Mouse (Mus musculus): ENCODE measurements around the gene Hephl1. TPM values are rescaled to one million over a fixed set of nuclear protein-coding genes. Genes with fewer than 3 reads are reported as not detected.

Gene Hephl1
- total RNA-seq, 2 experiments from 2014 or later = not detected

GRCm38 (mm10) chr9:15064176-15064575 is 47.7 kb downstream of the Hephl1 start:
- DNase-seq (ENCODE audit: low spot score in 2 of 2) = no peak
- intact Hi-C loops (cut with DNase I) = no loop called here

GRCm38 (mm10) chr9:15060847-15061246 is 51.1 kb downstream of the Hephl1 start:
- intact Hi-C loops (cut with DNase I) = no loop called here
- no peak for DNase-seq (ENCODE audit: low spot score in 2 of 2)

- no peak for DNase-seq (ENCODE audit: low spot score in 2 of 2)
- intact Hi-C loops (cut with DNase I) = no loop called here
Measured at GRCm38 (mm10) chr9:15060026-15060425, 51.9 kb downstream of the Hephl1 start.

- intact Hi-C loops (cut with DNase I) = no loop called here
- DNase-seq (ENCODE audit: low spot score in 2 of 2) = no peak
Measured at GRCm38 (mm10) chr9:15045740-15046139, 66.2 kb downstream of the Hephl1 start.

GRCm38 (mm10) chr9:15045084-15045669 is 66.7 kb downstream of the Hephl1 start, which contains the start of gene Panx1:
Gene Panx1 (minus strand): TSS chr9:15045478.
- intact Hi-C loops (cut with DNase I) = no loop called here

GRCm38 (mm10) chr9:15044391-15045083 is 67.4 kb downstream of the Hephl1 start:
- DNase-seq (ENCODE audit: low spot score in 2 of 2) = peak in 1 of 2 experiments; percentile 28
- intact Hi-C loops (cut with DNase I) = no loop called here

More at GRCm38 (mm10) chr9:15045084-15045669, 66.7 kb downstream of the Hephl1 start, which contains the start of gene Panx1:
- DNase-seq (ENCODE audit: low spot score in 2 of 2) = peak; percentile 68 to 70

GRCm38 (mm10) chr9:15041556-15041955 is 70.4 kb downstream of the Hephl1 start:
- intact Hi-C loops (cut with DNase I) = no loop called here
- no peak for DNase-seq (ENCODE audit: low spot score in 2 of 2)

- intact Hi-C loops (cut with DNase I) = no loop called here
- DNase-seq (ENCODE audit: low spot score in 2 of 2) = no peak
Measured at GRCm38 (mm10) chr9:15039848-15040247, 72.1 kb downstream of the Hephl1 start.

GRCm38 (mm10) chr9:15037704-15038103 is 74.2 kb downstream of the Hephl1 start:
- DNase-seq (ENCODE audit: low spot score in 2 of 2) = no peak
- intact Hi-C loops (cut with DNase I) = no loop called here

- intact Hi-C loops (cut with DNase I) = no loop called here
- no peak for DNase-seq (ENCODE audit: low spot score in 2 of 2)
Measured at GRCm38 (mm10) chr9:15037237-15037636, 74.7 kb downstream of the Hephl1 start.

- DNase-seq (ENCODE audit: low spot score in 2 of 2) = no peak
- intact Hi-C loops (cut with DNase I) = no loop called here
Measured at GRCm38 (mm10) chr9:15036807-15037206, 75.1 kb downstream of the Hephl1 start.

GRCm38 (mm10) chr9:15036405-15036804 is 75.5 kb downstream of the Hephl1 start:
- intact Hi-C loops (cut with DNase I) = no loop called here
- no peak for DNase-seq (ENCODE audit: low spot score in 2 of 2)

GRCm38 (mm10) chr9:15035979-15036378 is 75.9 kb downstream of the Hephl1 start:
- intact Hi-C loops (cut with DNase I) = no loop called here

GRCm38 (mm10) chr9:15034546-15035273 is 77.2 kb downstream of the Hephl1 start:
- DNase-seq (ENCODE audit: low spot score in 2 of 2) = no peak
- intact Hi-C loops (cut with DNase I) = no loop called here

More at GRCm38 (mm10) chr9:15035979-15036378, 75.9 kb downstream of the Hephl1 start:
- DNase-seq (ENCODE audit: low spot score in 2 of 2) = no peak

- intact Hi-C loops (cut with DNase I) = loop anchor here (2.0 kb wide), 1 partner anchor 179 kb away; no protein-coding TSS in a partner anchor
- peak; percentile 46 to 55 for DNase-seq (ENCODE audit: low spot score in 2 of 2)
Measured at GRCm38 (mm10) chr9:15033568-15034160, 78.2 kb downstream of the Hephl1 start.

GRCm38 (mm10) chr9:15032797-15033196 is 79.1 kb downstream of the Hephl1 start:
- intact Hi-C loops (cut with DNase I) = loop anchor here (2.0 kb wide), 1 partner anchor 180 kb away; no protein-coding TSS in a partner anchor
- no peak for DNase-seq (ENCODE audit: low spot score in 2 of 2)

GRCm38 (mm10) chr9:15030771-15031170 is 81.1 kb downstream of the Hephl1 start:
- DNase-seq (ENCODE audit: low spot score in 2 of 2) = peak in 1 of 2 experiments; percentile 33
- intact Hi-C loops (cut with DNase I) = no loop called here

- intact Hi-C loops (cut with DNase I) = loop anchor here (5.0 kb wide), 1 partner anchor 138 kb away; no protein-coding TSS in a partner anchor
- no peak for DNase-seq (ENCODE audit: low spot score in 2 of 2)
Measured at GRCm38 (mm10) chr9:15029025-15029727, 82.7 kb downstream of the Hephl1 start.

- DNase-seq (ENCODE audit: low spot score in 2 of 2) = no peak
- intact Hi-C loops (cut with DNase I) = loop anchor here (5.0 kb wide), 1 partner anchor 140 kb away; no protein-coding TSS in a partner anchor
Measured at GRCm38 (mm10) chr9:15027725-15028124, 84.2 kb downstream of the Hephl1 start.

Data from left cerebral cortex, postnatal 25 days (tissue).